18 mouse cellular contexts compared by ENCODE assay signal in the genomic region with DNA sequence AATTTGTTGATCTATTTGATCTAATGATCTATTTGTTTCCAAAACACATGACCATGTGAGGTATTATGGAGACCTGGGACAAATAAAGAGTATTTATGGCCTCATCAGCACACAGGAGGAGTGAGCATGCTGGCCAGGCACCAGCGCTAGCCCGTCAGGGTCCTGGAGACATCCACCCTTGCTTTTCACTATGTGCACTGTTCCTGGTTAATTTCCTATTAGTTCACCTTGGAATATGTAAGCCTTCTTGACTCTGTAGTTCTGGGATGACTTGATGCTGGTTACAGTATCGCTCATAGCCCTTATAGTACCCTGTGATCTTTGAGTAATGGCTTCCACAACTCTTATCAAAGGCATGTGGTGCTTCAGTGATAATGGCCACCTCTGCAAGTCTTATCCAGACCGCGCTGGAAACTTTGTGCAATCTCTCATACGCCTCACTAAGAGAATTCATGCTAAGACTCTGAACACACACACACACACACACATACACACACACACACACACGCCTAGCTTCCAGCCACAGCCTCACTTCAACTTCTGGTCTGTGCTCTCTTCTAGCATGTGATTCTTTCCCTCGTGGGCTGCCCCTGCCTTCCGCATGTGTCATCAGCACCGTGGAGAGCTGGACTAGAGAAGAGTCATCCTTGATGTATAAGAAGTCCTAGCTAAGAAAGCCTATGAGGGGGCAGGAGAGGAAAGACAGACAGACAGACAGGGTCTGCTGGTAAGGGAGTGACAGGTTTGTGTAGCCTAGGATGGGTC. TPM values are rescaled to one million over a fixed set of nuclear protein-coding genes. Genes with fewer than 3 reads are reported as not detected.
DNase-seq lines count a peak whose midpoint lies in the region; ATAC-seq and TF ChIP-seq lines count a peak whose summit lies in the region.
"Had no signal": no experiment of that assay in that cellular context is flagged by ENCODE, and none has a peak within 500 bp of the region (broad histone marks: within the 10 kb centered on the region; RNA-seq: fewer than 3 reads in every experiment).

No protein-coding gene starts in this region.

- no peaks in the 10 kb centered on the region for H3K4me1 ChIP-seq in lung, postnatal 0 days (ENCODE audit: insufficient read depth, low read depth, low read length)
- H3K4me1 ChIP-seq in lung, adult 2 months (ENCODE audit: control insufficient read depth, insufficient read depth, low read length): no peaks in the 10 kb centered on the region
- H3K4me1 ChIP-seq in heart, embryonic 10.5 days: peaks cover 36% of the 10 kb centered on the region

- 89% methylated on average over 10 of the region's 10 CpGs for WGBS in lung, postnatal 0 days
- WGBS in lung, adult 2 months: 86% methylated on average over 10 of the region's 10 CpGs
- WGBS in heart, embryonic 10.5 days: 65% methylated on average over 10 of the region's 10 CpGs

- no peak overlapping the region for H3K27ac ChIP-seq in lung, postnatal 0 days (ENCODE audit: low read length)
- no peak overlapping the region for H3K27ac ChIP-seq in heart, embryonic 10.5 days
- H3K27ac ChIP-seq: heart, adult 2 months; limb, embryonic 12.5 days; lung, embryonic 15.5 days; stomach, embryonic 15.5 days had no signal

- no peak overlapping the region for H3K4me3 ChIP-seq in lung, postnatal 0 days (ENCODE audit: low read depth, low read length)
- no peak overlapping the region for H3K4me3 ChIP-seq in lung, adult 2 months (replicated peaks; ENCODE audit: extremely low read depth, low read depth, low read length)
- no peak overlapping the region for H3K4me3 ChIP-seq in heart, embryonic 10.5 days
- H3K4me3 ChIP-seq: heart, adult 2 months; limb, embryonic 12.5 days; lung, embryonic 15.5 days; stomach, embryonic 15.5 days had no signal

- TF ChIP-seq CTCF in lung, postnatal 0 days (IDR thresholded peaks at IDR 0.05): no peak
- no peak for TF ChIP-seq CTCF in lung, adult 2 months (IDR thresholded peaks at IDR 0.05; ENCODE audit: insufficient read depth, low read length)

- no peak for TF ChIP-seq EP300 in lung, postnatal 0 days (IDR thresholded peaks at IDR 0.05)

- no peak overlapping the region for H3K4me2 ChIP-seq in lung, postnatal 0 days (replicated peaks; ENCODE audit: low read depth, low read length)
- H3K4me2 ChIP-seq: limb, embryonic 12.5 days; lung, embryonic 15.5 days; stomach, embryonic 15.5 days had no signal

- H3K36me3 ChIP-seq in lung, postnatal 0 days (ENCODE audit: insufficient read depth, low read length): peaks cover 4% of the 10 kb centered on the region; the same call in 1 of the 2 replicates
- H3K36me3 ChIP-seq in heart, embryonic 10.5 days: peaks cover 18% of the 10 kb centered on the region
- H3K36me3 ChIP-seq: lung, embryonic 15.5 days; stomach, embryonic 15.5 days had no signal

- ATAC-seq in lung, postnatal 0 days: peak; percentile 20; the same call in 1 of the 2 replicates
- no peak for ATAC-seq in inflammation-experienced regulatory T-cells, adult 6 months

- no peaks in the 10 kb centered on the region for H3K9me3 ChIP-seq in lung, postnatal 0 days (ENCODE audit: low read length)
- no peaks in the 10 kb centered on the region for H3K9me3 ChIP-seq in heart, embryonic 10.5 days
- H3K9me3 ChIP-seq: limb, embryonic 12.5 days; lung, embryonic 15.5 days; stomach, embryonic 15.5 days had no signal

- intact Hi-C loops in heart, postnatal 25 days (cut with DNase I): no loop called here

- peak; percentile 83 for DNase-seq in heart, adult 11 months
- no peak for DNase-seq in heart, postnatal 25 days (ENCODE audit: low spot score)
- no peak for DNase-seq in lung, postnatal 0 days (ENCODE audit: low spot score)
- no peak for DNase-seq in lung, adult 2 months
- DNase-seq in c-Kit-positive CD71-positive TER-119-positive erythroid progenitor cells, embryonic 14.5 days (ENCODE audit: low spot score): peak; percentile 7
- no peak for DNase-seq in heart, embryonic 10.5 days (ENCODE audit: low spot score)
- DNase-seq: adrenal gland, adult 2 months; cerebellum, adult 9-11 months; gastrocnemius, postnatal 10 days; heart, adult 2 months; kidney, postnatal 36 days; layer of hippocampus, adult 9-11 months; right cerebral cortex, postnatal 25 days; thymus, adult 2 months had no signal

- H3K9ac ChIP-seq in lung, postnatal 0 days (replicated peaks; ENCODE audit: low read depth): no peak overlapping the region
- H3K9ac ChIP-seq: limb, embryonic 12.5 days; lung, embryonic 15.5 days; stomach, embryonic 15.5 days had no signal

- no peak for TF ChIP-seq POLR2A in lung, adult 2 months (IDR thresholded peaks at IDR 0.05; ENCODE audit: borderline replicate concordance, extremely low read depth, low read depth, low read length)

- no peaks in the 10 kb centered on the region for H3K27me3 ChIP-seq in lung, postnatal 0 days (replicated peaks; ENCODE audit: insufficient read depth, low read length)
- no peaks in the 10 kb centered on the region for H3K27me3 ChIP-seq in heart, embryonic 10.5 days (ENCODE audit: insufficient read depth, poor library complexity, severe bottlenecking)
- H3K27me3 ChIP-seq: limb, embryonic 12.5 days; lung, embryonic 15.5 days; stomach, embryonic 15.5 days had no signal

RNA-seq across cellular contexts. Expression of a gene that starts 57.2 kb away (rescaled TPM):
- total RNA-seq in heart, postnatal 25 days (2021): 100 to 1,000 TPM; 105 to 113 TPM
- polyA plus RNA-seq in lung, postnatal 0 days (2015; fragmentation: Nextera tagmentation; extraction: Ambion mirVana): 57.2 and 60.7 TPM in 2 replicates
- 15.5 and 24.0 TPM in 2 replicates for polyA plus RNA-seq in lung, adult 2 months (2012; rRNA removed)
- 10 to 100 TPM; 17.5 to 40.4 (median 34.4) TPM for polyA plus RNA-seq in inflammation-experienced regulatory T-cells, adult 6 months (2017; shearing (Covaris generic))
- 70.9 and 85.2 TPM in 2 replicates for polyA plus RNA-seq in heart, embryonic 10.5 days (2016; fragmentation: Nextera tagmentation; extraction: Ambion mirVana)

Comparison
In these comparisons a context has a peak if more than half of its experiments do, and no peak if none do; other contexts are left out.
1. DNase-seq: peak in heart, adult 11 months (single experiment) and c-Kit-positive CD71-positive TER-119-positive erythroid progenitor cells, embryonic 14.5 days (single experiment); none in heart, postnatal 25 days (single experiment), lung, postnatal 0 days (single experiment), lung, adult 2 months (single experiment) and heart, embryonic 10.5 days (single experiment).